Comparison of ENCODE assay signal across 12 mouse cellular contexts in the genomic region with DNA sequence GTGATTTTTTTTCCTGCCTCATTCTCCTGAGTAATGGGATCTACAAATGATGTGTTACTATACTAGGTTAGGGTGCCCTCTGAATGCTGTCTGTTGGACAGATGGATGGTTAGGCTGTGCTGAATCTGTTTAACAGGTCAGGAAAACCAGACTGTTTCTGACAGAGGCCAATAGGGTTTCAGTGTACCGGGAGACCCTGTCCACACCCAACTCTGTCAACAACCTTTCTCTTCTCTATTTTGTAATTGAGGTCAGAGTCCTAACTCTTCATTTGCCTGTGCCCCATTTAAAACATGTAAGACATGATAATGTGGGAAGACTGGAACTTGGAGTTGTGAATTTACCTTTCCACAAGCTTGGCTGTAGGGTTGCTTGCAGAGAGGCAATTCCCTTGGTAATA.
"Had no signal": no experiment of that assay in that cellular context is flagged by ENCODE, and none has a peak within 500 bp of the region (broad histone marks: within the 10 kb centered on the region; RNA-seq: fewer than 3 reads in every experiment).

No protein-coding gene starts in this region.

- H3K9ac ChIP-seq: midbrain, embryonic 12.5 days; neural tube, embryonic 12.5 days; stomach, embryonic 15.5 days had no signal

- H3K4me3 ChIP-seq: left cerebral cortex, adult 2 months; limb, embryonic 10.5 days; midbrain, embryonic 12.5 days; neural tube, embryonic 12.5 days; stomach, embryonic 15.5 days had no signal

- ATAC-seq: hindbrain, postnatal 0 days; lung, postnatal 0 days had no signal

- H3K36me3 ChIP-seq: midbrain, embryonic 12.5 days; neural tube, embryonic 12.5 days; stomach, embryonic 15.5 days had no signal

- DNase-seq: kidney, adult 8-10 months; kidney, postnatal 25 days; lung, adult 2 months; lung, postnatal 36 days; thymus, postnatal 4 days had no signal

- H3K4me2 ChIP-seq: neural tube, embryonic 12.5 days; stomach, embryonic 15.5 days had no signal

- H3K9me3 ChIP-seq: limb, embryonic 10.5 days; midbrain, embryonic 12.5 days; neural tube, embryonic 12.5 days; stomach, embryonic 15.5 days had no signal

- H3K27ac ChIP-seq: left cerebral cortex, adult 2 months; limb, embryonic 10.5 days; stomach, embryonic 15.5 days had no signal

- H3K27me3 ChIP-seq: neural tube, embryonic 12.5 days; stomach, embryonic 15.5 days had no signal
